Mouse (Mus musculus): Measurements from ENCODE around the gene Ccdc142.
A peak's percentile ranks its signal among the peaks of the same experiment; 100 is the strongest.

The Ccdc142 gene

GRCm38 (mm10) chr6:83084477-83084876 lies 16.9 kb upstream of the Ccdc142 start:
- DNase-seq (ENCODE audit: low spot score in 2 of 2) = no peak

- no peak for DNase-seq (ENCODE audit: low spot score in 2 of 2)
These were observed 15.0 kb upstream of the Ccdc142 start, which contains the start of gene Lbx2 for GRCm38 (mm10) chr6:83086121-83087035. Lbx2 (plus strand) TSS chr6:83086367.

- DNase-seq (ENCODE audit: low spot score in 2 of 2) = no peak
These were observed 14.0 kb upstream of the Ccdc142 start for GRCm38 (mm10) chr6:83087205-83087925.

GRCm38 (mm10) chr6:83087926-83088260 lies 13.5 kb upstream of the Ccdc142 start:
- no peak for DNase-seq (ENCODE audit: low spot score in 2 of 2)

- DNase-seq (ENCODE audit: low spot score in 2 of 2) = no peak
These were observed 8.8 kb upstream of the Ccdc142 start for GRCm38 (mm10) chr6:83092416-83093127.

- DNase-seq (ENCODE audit: low spot score in 2 of 2) = no peak
These were observed 5.4 kb upstream of the Ccdc142 start for GRCm38 (mm10) chr6:83095968-83096367.

- DNase-seq (ENCODE audit: low spot score in 2 of 2) = no peak
These were observed 3.0 kb upstream of the Ccdc142 start for GRCm38 (mm10) chr6:83098411-83098810.

GRCm38 (mm10) chr6:83101688-83102556 lies 521 bp downstream of the Ccdc142 start:
- DNase-seq (ENCODE audit: low spot score in 2 of 2) = peak; percentile 81 to 85

GRCm38 (mm10) chr6:83103130-83103650 lies 1.8 kb downstream of the Ccdc142 start:
- DNase-seq (ENCODE audit: low spot score in 2 of 2) = no peak

- DNase-seq (ENCODE audit: low spot score in 2 of 2) = no peak
These were observed 2.8 kb downstream of the Ccdc142 start for GRCm38 (mm10) chr6:83104158-83104557.

GRCm38 (mm10) chr6:83107566-83108400 lies 6.4 kb downstream of the Ccdc142 start:
- peak; percentile 88 to 94 for DNase-seq (ENCODE audit: low spot score in 2 of 2)

GRCm38 (mm10) chr6:83108762-83109668 lies 7.6 kb downstream of the Ccdc142 start, which contains the start of gene Mrpl53:
Mrpl53 (plus strand) TSS chr6:83109040.
- DNase-seq (ENCODE audit: low spot score in 2 of 2) = peak; percentile 84 to 85

GRCm38 (mm10) chr6:83111510-83112136 lies 10.2 kb downstream of the Ccdc142 start:
- DNase-seq (ENCODE audit: low spot score in 2 of 2) = peak in 1 of 2 experiments; percentile 50

GRCm38 (mm10) chr6:83115011-83115671 lies 13.7 kb downstream of the Ccdc142 start, which contains the start of gene Mogs:
Mogs (plus strand) TSS chr6:83115496.
- DNase-seq (ENCODE audit: low spot score in 2 of 2) = peak; percentile 92 to 96

GRCm38 (mm10) chr6:83115682-83116372 lies 14.4 kb downstream of the Ccdc142 start:
- no peak for DNase-seq (ENCODE audit: low spot score in 2 of 2)

- no peak for DNase-seq (ENCODE audit: low spot score in 2 of 2)
These were observed 15.2 kb downstream of the Ccdc142 start for GRCm38 (mm10) chr6:83116373-83117164.

GRCm38 (mm10) chr6:83117165-83117438 lies 15.7 kb downstream of the Ccdc142 start:
- no peak for DNase-seq (ENCODE audit: low spot score in 2 of 2)

Measured in spleen, postnatal 10 days (tissue).